Comparison of ENCODE assay signal across 13 mouse cellular contexts in genomic region chr4:155024170-155025010, GRCm38 (mm10). TPM values are rescaled to one million over a fixed set of nuclear protein-coding genes. Genes with fewer than 3 reads are reported as not detected.
DNase-seq lines count a peak whose midpoint lies in the region; ATAC-seq lines count a peak whose summit lies in the region.
"Had no signal": no experiment of that assay in that cellular context is flagged by ENCODE, and none has a peak within 500 bp of the region (broad histone marks: within the 10 kb centered on the region; RNA-seq: fewer than 3 reads in every experiment).

No protein-coding gene starts in this region.

- peak; percentile 82 for DNase-seq in cerebellum, adult 11 months
- peak; percentile 88 for DNase-seq in cerebellum, adult 9-10 months
- no peak for DNase-seq in gastrocnemius, postnatal 14 days
- DNase-seq in spleen, postnatal 4 days (ENCODE audit: low spot score in 2 of 2), result no peak
- DNase-seq in adipocyte (ENCODE audit: low spot score), result no peak
- DNase-seq: adrenal gland, postnatal 25 days; gastrocnemius, postnatal 36 days had no signal

- H3K9ac ChIP-seq in forebrain, embryonic 16.5 days (replicated peaks; ENCODE audit: low read depth, low read length), result no peak overlapping the region
- no peak overlapping the region for H3K9ac ChIP-seq in midbrain, embryonic 12.5 days (replicated peaks)
- H3K9ac ChIP-seq: heart, embryonic 15.5 days had no signal

- ATAC-seq in forebrain, embryonic 16.5 days, result peak; percentile 73
- peak; percentile 25 for ATAC-seq in midbrain, embryonic 12.5 days (ENCODE audit: low FRiP score, low read depth)
- no peak for ATAC-seq in activated CD4-positive, CD25-positive, alpha-beta regulatory T cell, adult 4 months
- ATAC-seq: intestine, postnatal 0 days had no signal

- H3K4me3 ChIP-seq in forebrain, embryonic 16.5 days (replicated peaks; ENCODE audit: low read length), result no peak overlapping the region
- no peak overlapping the region for H3K4me3 ChIP-seq in midbrain, embryonic 12.5 days
- H3K4me3 ChIP-seq: heart, embryonic 15.5 days; megakaryocyte, embryonic 14.5 days had no signal

- WGBS in forebrain, embryonic 16.5 days, result 47% methylated on average over 11 of the region's 11 CpGs
- 80% methylated on average over 11 of the region's 11 CpGs for WGBS in midbrain, embryonic 12.5 days

- H3K27me3 ChIP-seq in forebrain, embryonic 16.5 days (replicated peaks; ENCODE audit: control insufficient read depth, insufficient read depth, low read length), result no peaks in the 10 kb centered on the region
- H3K27me3 ChIP-seq in midbrain, embryonic 12.5 days, result peaks cover 13% of the 10 kb centered on the region; the same call in 1 of the 2 replicates

- H3K27ac ChIP-seq in forebrain, embryonic 16.5 days (ENCODE audit: low read length), result peak overlapping the region; percentile 49
- H3K27ac ChIP-seq in midbrain, embryonic 12.5 days (replicated peaks), result peak overlapping the region; percentile 64
- H3K27ac ChIP-seq: heart, embryonic 15.5 days had no signal

- no peaks in the 10 kb centered on the region for H3K36me3 ChIP-seq in forebrain, embryonic 16.5 days (ENCODE audit: control insufficient read depth, insufficient read depth)
- H3K36me3 ChIP-seq in midbrain, embryonic 12.5 days, result no peaks in the 10 kb centered on the region
- H3K36me3 ChIP-seq: heart, embryonic 15.5 days had no signal

- H3K9me3 ChIP-seq in forebrain, embryonic 16.5 days (ENCODE audit: control insufficient read depth, low read length), result no peaks in the 10 kb centered on the region
- no peaks in the 10 kb centered on the region for H3K9me3 ChIP-seq in midbrain, embryonic 12.5 days
- H3K9me3 ChIP-seq: heart, embryonic 15.5 days had no signal

- no peak overlapping the region for H3K4me2 ChIP-seq in forebrain, embryonic 16.5 days (ENCODE audit: low read length)
- no peak overlapping the region for H3K4me2 ChIP-seq in midbrain, embryonic 12.5 days (replicated peaks)
- H3K4me2 ChIP-seq: heart, embryonic 15.5 days had no signal

- intact Hi-C loops in gastrocnemius, postnatal 14 days (cut with DNase I; ENCODE audit: low total_unique reads), result no loop called here

- H3K4me1 ChIP-seq in forebrain, embryonic 16.5 days (replicated peaks; ENCODE audit: control insufficient read depth, insufficient read depth, low read length), result peaks cover 35% of the 10 kb centered on the region
- H3K4me1 ChIP-seq in midbrain, embryonic 12.5 days, result peaks cover 42% of the 10 kb centered on the region

RNA-seq across cellular contexts. Expression of gene Plch2, which starts 32.2 kb away (rescaled TPM):
- polyA plus RNA-seq in forebrain, embryonic 16.5 days (2015; fragmentation: Nextera tagmentation; extraction: Ambion mirVana), result 11.3 and 14.1 TPM in 2 replicates
- 3.6 and 3.7 TPM in 2 replicates for polyA plus RNA-seq in midbrain, embryonic 12.5 days (2016; fragmentation: Nextera tagmentation; extraction: Ambion mirVana)
- total RNA-seq in gastrocnemius, postnatal 14 days (2021), result under 1 TPM in 1 of 2 experiments, not detected in 1; 0.04 TPM
- not detected for polyA plus RNA-seq in activated CD4-positive, CD25-positive, alpha-beta regulatory T cell, adult 4 months (2017; shearing (Covaris generic))

RNA-seq across cellular contexts. Expression of gene Pex10, which starts 42.4 kb away (rescaled TPM):
- 19.5 and 22.1 TPM in 2 replicates for polyA plus RNA-seq in forebrain, embryonic 16.5 days (2015; fragmentation: Nextera tagmentation; extraction: Ambion mirVana)
- polyA plus RNA-seq in midbrain, embryonic 12.5 days (2016; fragmentation: Nextera tagmentation; extraction: Ambion mirVana), result 16.0 and 19.2 TPM in 2 replicates
- total RNA-seq in gastrocnemius, postnatal 14 days (2021), result 10 to 100 TPM; 10.7 to 11.3 TPM
- polyA plus RNA-seq in activated CD4-positive, CD25-positive, alpha-beta regulatory T cell, adult 4 months (2017; shearing (Covaris generic)), result 1 to 10 TPM; 5.6 to 8.6 TPM

Comparison
In these comparisons a context has a peak if more than half of its experiments do, and no peak if none do; other contexts are left out.
1. DNase-seq: peak in cerebellum, adult 11 months (single experiment) and cerebellum, adult 9-10 months (single experiment); none in gastrocnemius, postnatal 14 days (single experiment), spleen, postnatal 4 days (0 of 2) and adipocyte (single experiment).